Mouse (Mus musculus): ENCODE results near the gene Atp2b2. TPM values are rescaled to one million over a fixed set of nuclear protein-coding genes. Genes with fewer than 3 reads are reported as not detected.

The Atp2b2 gene
- polyA plus RNA-seq, 1 experiment from 2014 or later = 0.14 TPM

Small RNA genes within 50 kb of the gene (microRNA-seq; reads per million reads assigned to microRNA genes)
- gene Mir7042 = 2.6 reads per million, percentile 9 among the genes with 10 or more reads in this experiment

Other genes starting within 250 kb of the Atp2b2 start
- 0.09 and 0.10 TPM in 2 replicates for gene Slc6a11, start 88.6 kb upstream of the Atp2b2 start, polyA plus RNA-seq (2015; fragmentation: Nextera tagmentation; extraction: Ambion mirVana)
- gene Slc6a1, start 240.0 kb upstream of the Atp2b2 start, polyA plus RNA-seq (2015; fragmentation: Nextera tagmentation; extraction: Ambion mirVana) = 0.45 and 0.52 TPM in 2 replicates